Mouse (Mus musculus) small intestine, adult 2 months (tissue): ENCODE data around the gene Sesn2.
A peak's percentile ranks its signal among the peaks of the same experiment; 100 is the strongest.

Source experiments
- CTCF ChIP-seq: fragments of 200-500 bp; IDR thresholded peaks from 2 replicates; pipeline ENCODE4 v1.5.1; 2012; ENCODE audit warnings: low read depth, mild to moderate bottlenecking, control low read depth, inconsistent platforms, low read length, moderate library complexity, mixed read lengths; ENCODE audit not compliant: insufficient replicate concordance, insufficient read length; ENCODE audit errors: extremely low read depth
- POLR2A ChIP-seq: fragments of 200-500 bp; IDR thresholded peaks from 2 replicates; pipeline ENCODE4 v1.6.1; 2012; ENCODE audit warnings: low read depth, mild to moderate bottlenecking, control low read depth, inconsistent platforms, low read length, moderate library complexity

GRCm38 (mm10) chr4:132510352-132510798, at the start of gene Sesn2:
- TF ChIP-seq CTCF, result no peak
- peak; percentile 99 for TF ChIP-seq POLR2A
